In the genomic region with DNA sequence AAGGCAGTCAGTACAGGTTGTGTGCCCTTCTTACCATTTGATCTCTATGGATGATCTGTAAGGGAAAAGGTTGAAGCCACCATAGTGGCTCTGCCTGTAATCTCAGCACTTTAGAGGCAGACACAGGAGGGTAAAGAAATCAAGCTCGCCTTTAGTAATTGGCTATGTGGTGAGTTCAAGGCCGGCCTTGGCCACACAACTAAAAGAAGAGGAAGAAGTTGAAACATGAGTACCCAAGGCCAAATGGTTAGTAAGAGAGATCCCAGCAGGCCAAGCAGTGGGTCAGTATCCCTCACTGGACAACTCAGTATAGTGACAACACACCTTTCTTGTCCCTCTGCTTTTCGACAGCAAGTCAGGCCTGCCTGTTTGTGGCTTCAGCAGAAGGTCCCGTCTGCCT, we compare ENCODE assay signal across 12 mouse cellular contexts. TPM values are rescaled to one million over a fixed set of nuclear protein-coding genes. Genes with fewer than 3 reads are reported as not detected.
"Had no signal": no experiment of that assay in that cellular context is flagged by ENCODE, and none has a peak within 500 bp of the region (broad histone marks: within the 10 kb centered on the region; RNA-seq: fewer than 3 reads in every experiment).

No protein-coding gene starts in this region.

- ATAC-seq: liver, postnatal 0 days; lung, postnatal 0 days had no signal

- DNase-seq: liver, postnatal 0 days; lung, adult 2 months; lung, postnatal 14 days; lung, postnatal 36 days; midbrain, embryonic 14.5 days; right cerebral cortex, postnatal 14 days; thymus, adult 2 months; thymus, postnatal 25 days; thymus, postnatal 4 days had no signal

RNA-seq across cellular contexts. Expression of a gene that starts 17.5 kb away (rescaled TPM):
- total RNA-seq: monocyte, adult 5-6 weeks had no signal

RNA-seq across cellular contexts. Expression of a gene that starts 48.3 kb away (rescaled TPM):
- total RNA-seq: monocyte, adult 5-6 weeks had no signal
- polyA plus RNA-seq: macrophage had no signal
